Mouse (Mus musculus) splenic B cell, adult 2 months (primary cell): ENCODE data around the gene Pgam1.

ENCODE experiments used
- DNase-seq: peaks from one replicate; pipeline ENCODE4 v3.0.0-alpha.2; 2011; ENCODE audit warnings: low read depth, low spot score
- H3K27me3 ChIP-seq: 2 replicates; pipeline ENCODE4 v1.6.1; 2012; ENCODE audit warnings: mild to moderate bottlenecking, low read length, moderate library complexity, mixed read lengths; ENCODE audit not compliant: control insufficient read depth, poor library complexity, insufficient read depth, severe bottlenecking
- H3K36me3 ChIP-seq: 2 replicates; pipeline ENCODE4 v1.6.1; 2012; ENCODE audit warnings: mild to moderate bottlenecking, low read length, moderate library complexity, mixed read lengths; ENCODE audit not compliant: control insufficient read depth, poor library complexity, insufficient read depth, severe bottlenecking

Gene Pgam1

DNA sequence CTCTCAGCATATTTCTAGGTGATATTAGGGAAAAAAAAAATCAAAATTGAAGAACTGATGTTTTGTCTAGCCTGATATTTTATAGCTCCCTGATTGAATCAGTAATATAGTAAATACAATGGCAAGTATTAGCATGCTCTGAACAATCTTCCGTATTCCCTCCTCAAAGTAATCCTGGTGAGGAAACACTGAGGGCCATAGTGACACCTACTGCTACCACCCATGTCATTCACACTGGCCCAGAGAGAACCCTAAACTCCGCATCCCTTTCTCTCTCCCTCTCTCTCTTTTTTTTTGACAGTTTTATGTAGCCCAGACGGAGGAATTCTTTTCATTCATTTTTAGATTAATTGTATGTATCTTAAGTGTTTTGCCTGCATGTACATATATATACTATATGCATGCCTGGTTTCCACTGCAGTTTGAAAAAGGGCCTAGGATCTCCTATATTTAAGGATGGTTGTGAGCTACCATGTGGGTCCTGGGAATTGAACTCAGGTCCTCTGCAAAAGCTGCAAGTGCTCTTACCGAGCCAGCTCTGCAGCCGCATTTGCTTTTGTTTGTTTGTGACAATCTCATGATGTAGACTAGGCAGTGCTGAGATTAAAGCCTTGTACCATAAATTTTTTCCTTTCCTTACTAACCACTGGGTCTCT is 8.8 kb downstream of the Pgam1 start:
- peaks cover 11% of the 10 kb centered on the region for H3K36me3 ChIP-seq
- DNase-seq: no peak
- H3K27me3 ChIP-seq: no peaks in the 10 kb centered on the region

GRCm38 (mm10) chr19:41932686-41933085 is 21.0 kb downstream of the Pgam1 start:
- Histone ChIP-seq H3K27me3 (no peaks in the 10 kb centered on the region), H3K36me3 (peaks cover 4% of the 10 kb centered on the region; the same call in 1 of the 2 replicates)
- DNase-seq: peak; percentile 74

GRCm38 (mm10) chr19:41933179-41934086 is 21.7 kb downstream of the Pgam1 start, which contains the start of the genes Exosc1 and Zdhhc16:
TSS of gene Exosc1 (minus strand) at chr19:41933423.
TSS of gene Zdhhc16 (plus strand) at chr19:41933480.
- H3K27me3 ChIP-seq: no peaks in the 10 kb centered on the region
- peak; percentile 98 for DNase-seq
- 0 out of 2 replicates have a peak, but pooled peaks cover 4% of the 10 kb centered on the region for H3K36me3 ChIP-seq

GRCm38 (mm10) chr19:41934124-41934523 is 22.4 kb downstream of the Pgam1 start:
- Histone ChIP-seq H3K27me3 (no peaks in the 10 kb centered on the region), H3K36me3 (0 out of 2 replicates have a peak, but pooled peaks cover 2% of the 10 kb centered on the region)
- DNase-seq: no peak

DNA sequence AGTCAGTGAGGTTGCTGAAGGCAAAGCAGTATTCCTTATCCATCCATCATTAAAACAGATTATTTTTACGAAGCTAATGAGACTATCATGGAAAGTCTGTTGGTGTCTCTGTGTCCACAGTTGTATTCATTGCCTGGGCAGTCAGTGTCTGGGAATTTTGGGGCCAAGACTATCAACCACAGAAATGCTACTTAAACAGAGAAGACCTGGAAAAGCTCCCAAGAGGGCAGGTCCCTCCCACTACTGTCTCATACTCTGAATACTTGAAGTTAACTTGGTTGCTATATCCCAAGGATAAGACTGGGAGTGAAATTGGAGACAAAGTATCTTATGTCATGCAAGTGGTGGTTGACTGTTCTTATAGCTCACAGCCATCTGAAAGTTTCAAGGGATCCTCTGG is 24.2 kb downstream of the Pgam1 start:
- DNase-seq: no peak
- Histone ChIP-seq H3K36me3 (peaks cover 3% of the 10 kb centered on the region; the same call in 1 of the 2 replicates), H3K27me3 (no peaks in the 10 kb centered on the region)

- no peak for DNase-seq
- H3K27me3 ChIP-seq: no peaks in the 10 kb centered on the region
- H3K36me3 ChIP-seq: peaks cover 4% of the 10 kb centered on the region
Observed at GRCm38 (mm10) chr19:41938539-41938938, 26.8 kb downstream of the Pgam1 start.

DNA sequence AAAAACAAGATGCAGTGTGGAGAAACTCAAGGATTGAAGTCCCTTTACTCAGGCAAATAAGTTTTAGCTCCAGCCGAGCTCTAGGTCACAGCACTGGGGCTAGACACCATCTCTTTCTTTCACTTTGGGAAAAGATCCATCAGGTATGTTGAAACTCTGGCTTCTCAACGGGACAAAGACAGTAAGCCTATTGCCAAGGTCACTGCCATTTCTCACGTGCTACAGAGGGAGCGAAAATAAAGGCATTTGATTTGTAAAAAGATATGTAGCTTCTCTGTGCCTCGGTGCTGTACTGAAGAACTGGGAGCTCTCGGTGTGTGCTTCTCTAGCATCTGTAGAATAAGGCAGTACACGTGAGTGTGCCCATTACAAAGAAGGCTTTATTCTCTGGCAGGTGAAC is 32.1 kb downstream of the Pgam1 start:
- peaks cover 16% of the 10 kb centered on the region for H3K36me3 ChIP-seq
- H3K27me3 ChIP-seq: no peaks in the 10 kb centered on the region
- DNase-seq: no peak

DNA sequence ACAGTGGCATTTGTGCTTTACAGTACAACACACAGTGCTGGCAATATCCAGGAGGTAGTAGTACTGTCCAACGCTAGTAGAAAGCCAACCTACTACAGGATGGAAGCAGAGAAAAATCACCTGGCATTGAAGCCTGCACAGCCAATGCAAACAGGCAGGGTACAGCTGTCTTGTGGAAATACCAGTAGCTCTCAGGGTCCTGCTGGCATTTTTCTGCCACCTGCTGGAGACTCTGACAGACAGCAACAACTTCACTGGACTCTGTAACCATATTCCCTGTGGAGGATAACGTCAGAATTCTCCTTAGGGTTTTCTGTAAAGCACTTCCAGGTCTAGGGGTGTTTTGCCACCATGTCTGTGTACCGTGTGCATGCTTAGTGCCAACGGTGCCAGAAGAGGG is 40.6 kb downstream of the Pgam1 start:
- peak; percentile 28 for DNase-seq
- Histone ChIP-seq H3K36me3 (peaks cover 6% of the 10 kb centered on the region), H3K27me3 (no peaks in the 10 kb centered on the region)

GRCm38 (mm10) chr19:41953574-41953973 is 41.9 kb downstream of the Pgam1 start:
- Histone ChIP-seq H3K36me3 (peaks cover 10% of the 10 kb centered on the region), H3K27me3 (no peaks in the 10 kb centered on the region)
- no peak for DNase-seq
